Mouse (Mus musculus) neural tube, embryonic 13.5 days (tissue): ENCODE data around the gene Hps3. TPM values are rescaled to one million over a fixed set of nuclear protein-coding genes. Genes with fewer than 3 reads are reported as not detected.
"Not testable (repeated sequence)": the region's sequence is repeated elsewhere in the genome, so short reads cannot be mapped to it uniquely, and the experiment has no call there.

ENCODE experiments used
- ATAC-seq: fragments of 200-750 bp; cut with Nextera tagmentation; 2 replicates; pipeline ENCODE4 v1.8.0; 2017; ENCODE audit warnings: low read depth, mild to moderate bottlenecking, moderate TSS enrichment, moderate library complexity
- H3K27ac ChIP-seq: fragments of 300-500 bp; sonication (generic); replicated peaks from 2 replicates; pipeline ENCODE4 v1.5.1; 2015; ENCODE audit warnings: moderate library complexity, mild to moderate bottlenecking, inconsistent platforms
- H3K27me3 ChIP-seq: fragments of 300-500 bp; sonication (generic); 2 replicates; pipeline ENCODE4 v1.6.1; 2015; ENCODE audit warnings: mild to moderate bottlenecking, inconsistent platforms
- H3K36me3 ChIP-seq: fragments of 300-500 bp; sonication (generic); 2 replicates; pipeline ENCODE4 v1.6.1; 2015; ENCODE audit warnings: mild to moderate bottlenecking, inconsistent platforms
- H3K4me1 ChIP-seq: fragments of 300-500 bp; sonication (generic); replicated peaks from 2 replicates; pipeline ENCODE4 v1.6.1; 2015; ENCODE audit warnings: inconsistent platforms
- H3K4me2 ChIP-seq: fragments of 300-500 bp; sonication (generic); 2 replicates; pipeline ENCODE4 v1.6.1; 2015; ENCODE audit warnings: inconsistent platforms, mild to moderate bottlenecking, moderate library complexity
- H3K4me3 ChIP-seq: fragments of 300-500 bp; sonication (generic); 2 replicates; pipeline ENCODE4 v1.5.1; 2015; ENCODE audit warnings: mild to moderate bottlenecking, inconsistent platforms
- H3K9ac ChIP-seq: fragments of 300-500 bp; sonication (generic); 2 replicates; pipeline ENCODE4 v1.6.1; 2015; ENCODE audit warnings: moderate library complexity, mild to moderate bottlenecking, inconsistent platforms
- H3K9me3 ChIP-seq: fragments of 300-500 bp; sonication (generic); 2 replicates; pipeline ENCODE4 v1.6.1; 2016; ENCODE audit warnings: inconsistent platforms
- WGBS: fragments of 180-500 bp; shearing (Covaris S2); methylation state at CpG from one replicate; pipeline ENCODE4 v1.1.7; 2015; 5-methylcytosine and 5-hydroxymethylcytosine counted together
- polyA plus RNA-seq: library from polyadenylated mRNA; unstranded; fragments of >200 nt; fragmentation: Nextera tagmentation; extraction: Ambion mirVana; gene quantifications from 2 replicates; pipeline ENCODE4 v1.2.1, GENCODE M21; 2015

The Hps3 gene
- polyA plus RNA-seq, 1 experiment from 2014 or later = 14.6 TPM

GRCm38 (mm10) chr3:20027788-20028187, 7.3 kb downstream of the Hps3 start:
- 81% methylated on average over 5 of the region's 5 CpGs for WGBS
- H3K9me3 ChIP-seq = no peaks in the 10 kb centered on the region
- no peak overlapping the region for H3K27ac ChIP-seq
- H3K4me2 ChIP-seq = no peak overlapping the region
- no peak for ATAC-seq
- no peak overlapping the region for H3K9ac ChIP-seq
- H3K27me3 ChIP-seq = no peaks in the 10 kb centered on the region
- H3K36me3 ChIP-seq = peaks cover 52% of the 10 kb centered on the region
- no peaks in the 10 kb centered on the region for H3K4me1 ChIP-seq
- H3K4me3 ChIP-seq = no peak overlapping the region

- Histone ChIP-seq H3K27ac (no peak overlapping the region), H3K4me1 (no peaks in the 10 kb centered on the region), H3K9me3 (no peaks in the 10 kb centered on the region), H3K4me3 (no peak overlapping the region), H3K4me2 (no peak overlapping the region), H3K36me3 (peaks cover 58% of the 10 kb centered on the region), H3K27me3 (no peaks in the 10 kb centered on the region), H3K9ac (no peak overlapping the region)
- 93% methylated on average over 8 of the region's 8 CpGs for WGBS
- no peak for ATAC-seq
Observed at GRCm38 (mm10) chr3:20026996-20027689, 8.0 kb downstream of the Hps3 start.

DNA sequence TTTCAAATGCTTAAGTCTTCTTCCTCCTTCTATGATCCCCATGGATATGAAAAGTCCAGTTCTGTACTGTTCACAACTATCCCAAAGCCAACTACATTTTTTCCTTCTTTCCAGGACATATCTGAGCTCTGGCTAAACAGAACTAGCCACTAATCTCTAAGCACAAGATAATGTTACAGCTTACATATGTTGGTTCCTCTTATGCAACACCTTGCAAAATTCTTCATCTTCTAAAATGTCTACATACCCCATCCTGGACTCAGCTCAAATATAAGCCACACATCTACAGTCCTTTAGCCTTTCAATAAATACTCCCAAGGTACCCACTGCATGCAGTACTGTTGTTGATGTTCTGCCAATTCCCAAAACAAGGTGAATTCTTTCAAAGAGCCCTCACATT, 8.6 kb downstream of the Hps3 start:
- no peak overlapping the region for H3K4me3 ChIP-seq
- H3K36me3 ChIP-seq = peaks cover 65% of the 10 kb centered on the region
- no peaks in the 10 kb centered on the region for H3K9me3 ChIP-seq
- H3K9ac ChIP-seq = no peak overlapping the region
- H3K27me3 ChIP-seq = no peaks in the 10 kb centered on the region
- H3K4me1 ChIP-seq = no peaks in the 10 kb centered on the region
- H3K27ac ChIP-seq = no peak overlapping the region
- no peak overlapping the region for H3K4me2 ChIP-seq
- no peak for ATAC-seq

DNA sequence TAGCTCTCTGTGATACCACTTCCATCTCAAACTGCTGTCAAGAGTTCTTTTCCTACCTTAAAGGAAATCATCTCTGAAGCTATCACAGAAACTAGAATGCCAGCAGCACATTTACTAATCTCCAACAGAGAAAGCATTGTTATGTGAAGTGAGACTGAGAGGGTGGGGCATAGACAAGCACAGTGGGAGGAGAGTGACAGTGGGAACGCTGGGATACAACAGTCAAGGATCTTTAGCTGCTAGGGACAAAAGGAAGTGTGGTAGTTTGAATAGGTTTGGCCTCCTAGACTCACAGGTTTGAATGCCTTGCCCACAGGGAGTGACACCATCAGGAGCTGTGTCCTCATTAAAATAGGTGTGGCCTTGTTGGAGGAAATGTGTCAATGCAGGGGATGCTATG, 11.3 kb downstream of the Hps3 start:
- no peak for ATAC-seq
- H3K36me3 ChIP-seq = peaks cover 81% of the 10 kb centered on the region

GRCm38 (mm10) chr3:20018076-20018475, 17.0 kb downstream of the Hps3 start:
- Histone ChIP-seq H3K27ac (no peak overlapping the region), H3K27me3 (no peaks in the 10 kb centered on the region), H3K36me3 (peaks cover 68% of the 10 kb centered on the region), H3K4me3 (no peak overlapping the region), H3K4me2 (no peak overlapping the region), H3K9me3 (no peaks in the 10 kb centered on the region), H3K9ac (no peak overlapping the region), H3K4me1 (no peaks in the 10 kb centered on the region)
- WGBS = 92% methylated on average over 8 of the region's 8 CpGs
- no peak for ATAC-seq

More for the DNA sequence above, 11.3 kb downstream of the Hps3 start:
- H3K4me1 ChIP-seq = no peaks in the 10 kb centered on the region
- 61% methylated on average over 1 of the region's 1 CpGs for WGBS
- no peak overlapping the region for H3K27ac ChIP-seq
- no peak overlapping the region for H3K4me2 ChIP-seq
- no peaks in the 10 kb centered on the region for H3K9me3 ChIP-seq
- H3K9ac ChIP-seq = no peak overlapping the region
- no peaks in the 10 kb centered on the region for H3K27me3 ChIP-seq
- H3K4me3 ChIP-seq = no peak overlapping the region

GRCm38 (mm10) chr3:20014454-20014853, 20.7 kb downstream of the Hps3 start:
- Histone ChIP-seq H3K4me2 (no peak overlapping the region), H3K4me3 (no peak overlapping the region), H3K27ac (no peak overlapping the region), H3K9ac (no peak overlapping the region), H3K36me3 (peaks cover 58% of the 10 kb centered on the region), H3K27me3 (no peaks in the 10 kb centered on the region), H3K4me1 (no peaks in the 10 kb centered on the region), H3K9me3 (no peaks in the 10 kb centered on the region)
- ATAC-seq = no peak
- 88% methylated on average over 2 of the region's 2 CpGs for WGBS

DNA sequence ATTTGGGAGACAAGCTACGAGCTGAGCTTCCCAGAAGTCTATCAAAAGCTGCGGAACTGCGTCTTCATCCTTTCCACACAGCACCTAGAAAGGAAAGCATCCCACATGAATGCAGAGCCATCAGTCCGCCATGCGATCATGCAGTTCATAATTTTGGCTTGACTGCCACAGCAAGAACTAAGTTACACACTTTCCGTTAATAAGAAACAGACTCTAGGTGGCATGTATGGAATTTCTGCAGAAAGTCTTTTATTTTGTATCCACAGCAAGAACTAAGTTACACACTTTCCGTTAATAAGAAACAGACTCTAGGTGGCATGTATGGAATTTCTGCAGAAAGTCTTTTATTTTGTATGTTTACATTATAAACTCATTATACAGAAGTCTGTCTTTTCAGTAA, 24.2 kb downstream of the Hps3 start:
- H3K36me3 ChIP-seq = peaks cover 53% of the 10 kb centered on the region
- H3K27me3 ChIP-seq, ATAC-seq, H3K27ac ChIP-seq, H3K9me3 ChIP-seq, H3K4me2 ChIP-seq, H3K9ac ChIP-seq, H3K4me3 ChIP-seq, H3K4me1 ChIP-seq: not testable (repeated sequence)
- 87% methylated on average over 7 of the region's 7 CpGs for WGBS

- no peak for ATAC-seq
Observed at GRCm38 (mm10) chr3:20010464-20010863, 24.7 kb downstream of the Hps3 start.

GRCm38 (mm10) chr3:20007759-20008158, 27.4 kb downstream of the Hps3 start:
- no peaks in the 10 kb centered on the region for H3K27me3 ChIP-seq
- no peaks in the 10 kb centered on the region for H3K4me1 ChIP-seq
- WGBS = 85% methylated on average over 5 of the region's 5 CpGs
- H3K27ac ChIP-seq = no peak overlapping the region
- no peak overlapping the region for H3K4me3 ChIP-seq
- no peaks in the 10 kb centered on the region for H3K9me3 ChIP-seq
- H3K4me2 ChIP-seq = no peak overlapping the region
- no peak overlapping the region for H3K9ac ChIP-seq
- no peak for ATAC-seq
- H3K36me3 ChIP-seq = peaks cover 48% of the 10 kb centered on the region

More at GRCm38 (mm10) chr3:20010464-20010863, 24.7 kb downstream of the Hps3 start:
- peaks cover 49% of the 10 kb centered on the region for H3K36me3 ChIP-seq
- H3K27me3 ChIP-seq = no peaks in the 10 kb centered on the region
- no peak overlapping the region for H3K27ac ChIP-seq
- no peak overlapping the region for H3K4me2 ChIP-seq
- H3K4me3 ChIP-seq = no peak overlapping the region
- H3K4me1 ChIP-seq = no peaks in the 10 kb centered on the region
- WGBS = 88% methylated on average over 9 of the region's 9 CpGs
- H3K9ac ChIP-seq = no peak overlapping the region
- no peaks in the 10 kb centered on the region for H3K9me3 ChIP-seq

DNA sequence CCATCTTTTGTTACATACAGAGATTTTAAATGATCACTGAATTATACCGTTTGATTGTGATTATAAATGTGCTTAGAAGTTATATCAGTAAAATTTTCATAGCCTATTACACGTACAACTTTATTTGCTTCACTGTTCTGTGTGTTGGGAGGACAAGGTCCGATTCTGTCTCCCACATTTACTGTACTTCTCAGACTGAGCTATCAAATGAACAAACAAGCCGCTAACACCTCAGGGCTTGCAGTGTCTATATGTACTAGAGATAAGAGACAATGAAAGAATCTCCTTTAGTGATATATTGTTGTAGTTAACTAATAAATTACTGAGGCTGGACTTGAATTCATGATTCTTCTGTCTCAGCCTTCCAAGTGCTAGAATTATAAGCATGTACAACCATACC, 27.8 kb downstream of the Hps3 start:
- H3K4me3 ChIP-seq = no peak overlapping the region
- no peaks in the 10 kb centered on the region for H3K27me3 ChIP-seq
- WGBS = 90% methylated on average over 4 of the region's 4 CpGs
- H3K4me2 ChIP-seq = no peak overlapping the region
- no peak overlapping the region for H3K9ac ChIP-seq
- no peaks in the 10 kb centered on the region for H3K4me1 ChIP-seq
- H3K36me3 ChIP-seq = peaks cover 49% of the 10 kb centered on the region
- ATAC-seq = no peak
- H3K27ac ChIP-seq = no peak overlapping the region
- no peaks in the 10 kb centered on the region for H3K9me3 ChIP-seq

- no peak overlapping the region for H3K27ac ChIP-seq
- H3K27me3 ChIP-seq = no peaks in the 10 kb centered on the region
- no peak for ATAC-seq
- H3K4me2 ChIP-seq = no peak overlapping the region
- H3K9me3 ChIP-seq = no peaks in the 10 kb centered on the region
- no peaks in the 10 kb centered on the region for H3K4me1 ChIP-seq
- peaks cover 51% of the 10 kb centered on the region for H3K36me3 ChIP-seq
- 87% methylated on average over 1 of the region's 1 CpGs for WGBS
- H3K4me3 ChIP-seq = no peak overlapping the region
- H3K9ac ChIP-seq = no peak overlapping the region
Observed at GRCm38 (mm10) chr3:20005611-20006010, 29.5 kb downstream of the Hps3 start.

DNA sequence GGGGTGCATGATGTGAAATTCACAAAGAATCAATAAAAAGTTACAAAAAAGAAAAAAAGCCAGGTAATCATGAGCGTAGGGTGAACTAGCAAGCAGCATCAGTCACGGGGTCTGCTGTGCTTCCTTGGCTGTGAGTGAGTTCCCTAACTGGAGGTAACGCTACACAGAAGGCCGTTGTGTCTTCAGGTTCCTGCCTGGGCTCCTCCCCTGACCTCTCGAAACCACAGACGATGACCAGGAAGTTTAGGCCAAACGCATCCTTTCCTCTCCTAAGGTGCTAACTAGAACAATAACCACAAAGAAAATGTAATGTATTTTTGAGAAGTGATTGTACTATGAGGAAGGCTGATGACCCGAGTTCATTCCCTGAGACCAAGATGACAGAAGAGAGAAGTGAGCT, 30.7 kb downstream of the Hps3 start:
- Histone ChIP-seq H3K36me3 (peaks cover 52% of the 10 kb centered on the region), H3K4me3 (no peak overlapping the region), H3K4me1 (no peaks in the 10 kb centered on the region), H3K9me3 (no peaks in the 10 kb centered on the region), H3K27me3 (no peaks in the 10 kb centered on the region), H3K27ac (no peak overlapping the region), H3K9ac (no peak overlapping the region), H3K4me2 (no peak overlapping the region)
- no peak for ATAC-seq
- 91% methylated on average over 8 of the region's 8 CpGs for WGBS

- WGBS = 79% methylated on average over 5 of the region's 5 CpGs
- no peak for ATAC-seq
- Histone ChIP-seq H3K27ac (no peak overlapping the region), H3K9ac (no peak overlapping the region), H3K4me3 (no peak overlapping the region), H3K4me1 (no peaks in the 10 kb centered on the region), H3K36me3 (peaks cover 48% of the 10 kb centered on the region), H3K27me3 (no peaks in the 10 kb centered on the region), H3K9me3 (no peaks in the 10 kb centered on the region), H3K4me2 (no peak overlapping the region)
Observed at GRCm38 (mm10) chr3:20002786-20003185, 32.3 kb downstream of the Hps3 start.
